Mouse (Mus musculus): Measurements from ENCODE around the gene Ppp1r36.

- no peak for TF ChIP-seq CTCF (IDR thresholded peaks at IDR 0.05; ENCODE audit: extremely low read depth, insufficient read depth, insufficient read length, insufficient replicate concordance)
- TF ChIP-seq POLR2A (IDR thresholded peaks at IDR 0.05; ENCODE audit: low read depth, low read length), result no peak
Measured at GRCm38 (mm10) chr12:76377059-76377458, 40.3 kb upstream of the Ppp1r36 start.
